Mouse (Mus musculus) testis, adult 2 months (tissue): Measurements from ENCODE around the gene Il13. TPM values are rescaled to one million over a fixed set of nuclear protein-coding genes. Genes with fewer than 3 reads are reported as not detected.

Experiments
- H3K27ac ChIP-seq: fragments of 200-500 bp; 2 replicates; pipeline ENCODE4 v1.5.1; 2012; ENCODE audit warnings: low read depth, low read length; ENCODE audit not compliant: control insufficient read depth, insufficient read depth
- H3K27me3 ChIP-seq: fragments of 200-500 bp; 2 replicates; pipeline ENCODE4 v1.6.1; 2012; ENCODE audit warnings: mild to moderate bottlenecking, low read length, moderate library complexity; ENCODE audit not compliant: control insufficient read depth, insufficient read depth
- H3K36me3 ChIP-seq: fragments of 200-500 bp; 2 replicates; pipeline ENCODE4 v1.6.1; 2012; ENCODE audit warnings: mild to moderate bottlenecking, low read length; ENCODE audit not compliant: control insufficient read depth, insufficient read depth
- H3K4me1 ChIP-seq: fragments of 200-500 bp; 2 replicates; pipeline ENCODE4 v1.6.1; 2012; ENCODE audit warnings: low read length; ENCODE audit not compliant: control insufficient read depth, insufficient read depth
- H3K4me3 ChIP-seq: fragments of 200-500 bp; 2 replicates; pipeline ENCODE4 v1.5.1; 2012; ENCODE audit warnings: low read depth, mild to moderate bottlenecking, low read length, moderate library complexity, mixed read lengths; ENCODE audit not compliant: control insufficient read depth
- CTCF ChIP-seq: fragments of 200-500 bp; IDR thresholded peaks from 2 replicates; pipeline ENCODE4 v1.5.1; 2012; ENCODE audit warnings: low read depth, mild to moderate bottlenecking, inconsistent platforms, low read length, moderate library complexity; ENCODE audit not compliant: control insufficient read depth, insufficient read depth, insufficient replicate concordance
- POLR2A ChIP-seq: fragments of 200-500 bp; IDR thresholded peaks from 2 replicates; pipeline ENCODE4 v1.6.1; 2012; ENCODE audit warnings: low read depth, mild to moderate bottlenecking, inconsistent platforms, low read length, moderate library complexity; ENCODE audit not compliant: control insufficient read depth
- polyA plus RNA-seq: library from polyadenylated mRNA; depleted of rRNA; stranded (reverse); fragments of >200 nt; gene quantifications from 2 replicates; pipeline ENCODE4 v1.2.3, GENCODE M21; 2012; rRNA removed

The Il13 gene
- 0.96 and 1.1 TPM in 2 replicates for polyA plus RNA-seq

- Histone ChIP-seq H3K4me3 (no peak within 1 kb of the TSS), H3K36me3 (no peaks in the 10 kb centered on the region), H3K27ac (no peak within 1 kb of the TSS), H3K27me3 (no peaks in the 10 kb centered on the region), H3K4me1 (peaks cover 8% of the 10 kb centered on the region)
- TF ChIP-seq POLR2A, result no peak
- TF ChIP-seq CTCF, result no peak
Measured at GRCm38 (mm10) chr11:53634556-53634955, at the start of gene Il13. Il13 (minus strand) TSS chr11:53634702.

- Histone ChIP-seq H3K4me3 (no peak overlapping the region), H3K27ac (no peak overlapping the region), H3K27me3 (no peaks in the 10 kb centered on the region), H3K4me1 (no peaks in the 10 kb centered on the region), H3K36me3 (no peaks in the 10 kb centered on the region; the same call in 1 of the 2 replicates)
- no peak for TF ChIP-seq POLR2A
- TF ChIP-seq CTCF, result no peak
Measured at GRCm38 (mm10) chr11:53682994-53683530, 48.6 kb upstream of the Il13 start.

GRCm38 (mm10) chr11:53682170-53682569 is 47.7 kb upstream of the Il13 start:
- H3K27ac ChIP-seq, result no peak overlapping the region

GRCm38 (mm10) chr11:53681686-53682085 is 47.2 kb upstream of the Il13 start:
- no peaks in the 10 kb centered on the region; the same call in 1 of the 2 replicates for H3K36me3 ChIP-seq
- no peaks in the 10 kb centered on the region for H3K4me1 ChIP-seq
- H3K4me3 ChIP-seq, result no peak overlapping the region
- H3K27ac ChIP-seq, result no peak overlapping the region
- no peaks in the 10 kb centered on the region for H3K27me3 ChIP-seq
- TF ChIP-seq CTCF (no peak), POLR2A (no peak)

More at GRCm38 (mm10) chr11:53682170-53682569, 47.7 kb upstream of the Il13 start:
- no peaks in the 10 kb centered on the region for H3K4me1 ChIP-seq
- H3K4me3 ChIP-seq, result no peak overlapping the region
- TF ChIP-seq POLR2A (no peak), CTCF (no peak)
- H3K36me3 ChIP-seq, result no peaks in the 10 kb centered on the region; the same call in 1 of the 2 replicates
- no peaks in the 10 kb centered on the region for H3K27me3 ChIP-seq

GRCm38 (mm10) chr11:53680141-53680540 is 45.6 kb upstream of the Il13 start:
- TF ChIP-seq POLR2A, result no peak
- no peak for TF ChIP-seq CTCF
- no peaks in the 10 kb centered on the region for H3K4me1 ChIP-seq
- no peaks in the 10 kb centered on the region for H3K27me3 ChIP-seq
- no peak overlapping the region for H3K27ac ChIP-seq
- H3K36me3 ChIP-seq, result no peaks in the 10 kb centered on the region; the same call in 1 of the 2 replicates
- no peak overlapping the region for H3K4me3 ChIP-seq

GRCm38 (mm10) chr11:53671414-53671813 is 36.9 kb upstream of the Il13 start:
- Histone ChIP-seq H3K36me3 (peaks cover 1% of the 10 kb centered on the region; the same call in 1 of the 2 replicates), H3K27me3 (no peaks in the 10 kb centered on the region), H3K27ac (no peak overlapping the region), H3K4me3 (no peak overlapping the region), H3K4me1 (no peaks in the 10 kb centered on the region)
- TF ChIP-seq CTCF (no peak), POLR2A (no peak)

- H3K27ac ChIP-seq, result no peak overlapping the region
- no peaks in the 10 kb centered on the region for H3K4me1 ChIP-seq
- no peaks in the 10 kb centered on the region for H3K27me3 ChIP-seq
- H3K36me3 ChIP-seq, result peaks cover 1% of the 10 kb centered on the region; the same call in 1 of the 2 replicates
- TF ChIP-seq POLR2A, result no peak
- no peak for TF ChIP-seq CTCF
- no peak overlapping the region for H3K4me3 ChIP-seq
Measured at GRCm38 (mm10) chr11:53664091-53664490, 29.6 kb upstream of the Il13 start.
